Mouse (Mus musculus): Measurements from ENCODE around the gene Trappc6a.

Trappc6a gene

DNA sequence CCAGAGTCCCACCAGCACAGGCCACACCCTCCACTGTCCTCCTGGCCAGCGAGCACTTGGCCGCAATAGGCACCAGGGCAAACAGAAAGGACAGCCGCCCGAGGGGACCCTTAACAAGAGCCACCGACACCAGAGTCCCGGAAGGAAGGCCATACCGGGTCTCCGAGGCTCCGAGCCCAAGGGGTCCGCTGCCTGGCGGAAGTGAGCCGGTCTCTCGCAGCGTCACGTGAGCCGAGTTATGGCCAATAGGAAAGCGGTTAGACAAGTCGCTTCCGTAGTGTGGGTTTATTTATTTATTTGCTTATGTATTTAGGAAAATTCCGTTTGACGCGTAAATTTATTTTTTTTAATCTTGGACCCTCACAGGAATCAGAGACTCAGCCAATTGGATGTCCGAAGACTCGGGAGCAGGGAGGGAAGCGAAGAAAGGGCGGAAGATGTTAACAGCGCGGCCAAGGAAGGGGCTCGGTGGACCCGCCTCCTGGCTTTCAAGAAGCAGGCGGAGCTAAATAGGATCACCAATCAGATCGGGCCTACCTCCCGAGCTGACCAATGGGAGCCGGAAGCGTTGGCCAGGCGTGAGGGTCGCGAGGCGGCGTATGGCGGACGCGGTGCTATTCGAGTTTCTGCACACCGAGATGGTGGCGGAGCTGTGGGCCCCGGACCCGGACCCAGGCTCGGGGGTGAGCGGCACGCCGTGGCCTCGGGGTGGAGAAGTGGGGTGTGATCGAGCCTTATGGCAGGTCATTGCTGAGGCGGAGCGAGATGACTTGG, at the start of gene Trappc6a, which contains the start of gene Bloc1s3:
Trappc6a (plus strand) TSS at position 246 of the 774 bp plus-strand sequence.
Bloc1s3 (minus strand) TSS at position 218 of the 774 bp plus-strand sequence.
- in situ Hi-C loops (cut with MboI), result no loop called here

DNA sequence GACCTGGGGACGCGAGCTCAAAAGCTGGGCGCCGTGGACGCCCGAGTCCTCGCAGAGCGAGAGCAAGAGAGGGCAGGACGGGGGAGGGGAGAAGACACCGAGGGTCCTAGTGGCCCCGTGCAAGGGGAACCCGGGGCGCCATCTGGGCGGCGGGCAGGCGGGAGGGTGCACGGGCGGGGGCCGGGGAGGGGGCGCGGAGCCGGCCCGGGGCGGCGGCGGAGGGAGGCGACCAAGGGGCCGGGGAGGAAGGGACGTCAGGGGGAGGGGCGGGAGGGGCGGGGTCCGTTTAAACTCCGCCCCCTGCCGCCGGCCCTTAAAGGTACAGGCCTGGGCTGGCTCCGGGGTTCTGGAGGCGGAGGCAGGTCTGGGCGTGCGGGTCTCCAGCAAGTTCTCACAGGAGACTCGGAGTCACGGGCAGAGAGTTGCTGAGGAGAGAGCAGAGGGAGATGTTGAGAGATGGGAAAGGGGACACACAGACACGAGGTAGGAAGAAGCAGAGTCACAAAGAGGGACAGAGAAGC, 49.5 kb upstream of the Trappc6a start, which contains the start of gene Mark4:
Mark4 (minus strand) TSS at position 231 of the 521 bp plus-strand sequence.
- in situ Hi-C loops (cut with MboI), result no loop called here

DNA sequence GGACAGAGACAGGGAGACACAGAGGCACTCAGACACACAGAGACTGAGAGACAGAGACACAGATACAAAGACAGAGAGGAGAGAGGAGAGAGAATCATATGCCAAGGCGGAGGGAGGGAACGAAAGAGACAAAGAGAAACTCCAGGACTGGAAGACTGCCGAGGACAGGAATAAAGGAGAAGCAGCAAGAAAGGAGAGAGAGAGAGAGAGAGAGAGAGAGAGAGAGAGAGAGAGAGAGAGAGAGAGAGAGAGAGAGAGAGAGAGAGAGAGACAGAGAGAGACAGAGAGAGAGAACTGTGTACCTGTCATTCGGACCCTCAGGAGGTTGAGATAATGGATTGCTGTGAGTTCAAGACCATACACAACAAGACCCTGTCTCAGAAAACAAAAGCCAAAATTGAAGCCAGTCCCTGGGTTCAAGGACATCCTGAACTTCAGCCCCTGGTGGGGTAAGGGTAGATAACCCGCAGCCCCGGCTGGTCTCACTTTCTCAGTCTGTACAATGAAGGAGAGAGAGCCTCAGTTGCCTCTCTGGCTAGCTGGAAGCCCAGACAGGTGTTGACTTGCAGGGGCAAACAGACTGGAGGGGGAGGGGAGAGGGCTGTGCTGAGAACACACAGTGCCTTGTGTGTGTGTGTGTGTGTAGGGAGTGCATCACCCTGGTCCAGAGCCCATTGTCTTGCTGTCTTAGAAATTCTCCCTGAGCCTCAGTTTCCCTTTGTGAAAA, 48.9 kb upstream of the Trappc6a start:
- in situ Hi-C loops (cut with MboI), result no loop called here

DNA sequence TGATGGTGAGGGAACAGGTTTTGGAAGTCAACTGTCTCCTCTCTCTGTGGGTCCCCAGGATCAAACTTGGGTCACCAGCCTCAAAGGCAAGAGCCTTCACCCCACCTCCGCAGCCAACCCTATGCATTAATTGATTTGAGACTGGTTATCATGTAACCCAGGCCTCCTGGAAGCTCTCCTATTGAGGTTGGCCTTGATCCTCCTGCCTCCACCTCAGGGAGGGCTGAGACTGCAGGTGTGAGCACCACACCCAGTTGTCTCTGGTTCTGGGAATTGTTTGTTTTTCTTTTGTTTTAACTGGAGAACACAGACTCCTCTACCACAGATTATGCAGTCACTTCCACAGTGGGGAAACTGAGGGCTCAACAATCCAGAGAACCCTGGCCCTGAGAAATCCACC, 47.7 kb upstream of the Trappc6a start:
- in situ Hi-C loops (cut with MboI), result no loop called here

DNA sequence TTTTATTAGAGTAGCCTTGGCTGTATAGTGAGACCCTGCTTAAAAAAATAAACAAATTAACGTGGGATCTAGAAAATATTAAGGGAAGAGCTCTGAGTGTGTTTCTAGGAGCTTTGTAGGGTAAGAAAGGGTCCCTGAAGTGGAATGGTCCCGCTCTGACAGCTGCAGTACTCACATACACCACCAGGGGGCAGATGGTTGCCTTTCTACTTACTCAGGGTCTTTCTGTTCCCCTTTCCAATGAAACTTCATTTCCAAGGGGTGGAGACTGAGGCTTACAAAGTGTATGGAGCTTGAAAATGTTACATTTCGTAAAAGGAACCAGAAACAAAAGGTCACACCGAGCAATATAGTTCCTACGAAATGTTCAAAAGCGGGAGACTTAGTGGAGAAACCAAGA, 46.7 kb upstream of the Trappc6a start:
- in situ Hi-C loops (cut with MboI), result no loop called here

DNA sequence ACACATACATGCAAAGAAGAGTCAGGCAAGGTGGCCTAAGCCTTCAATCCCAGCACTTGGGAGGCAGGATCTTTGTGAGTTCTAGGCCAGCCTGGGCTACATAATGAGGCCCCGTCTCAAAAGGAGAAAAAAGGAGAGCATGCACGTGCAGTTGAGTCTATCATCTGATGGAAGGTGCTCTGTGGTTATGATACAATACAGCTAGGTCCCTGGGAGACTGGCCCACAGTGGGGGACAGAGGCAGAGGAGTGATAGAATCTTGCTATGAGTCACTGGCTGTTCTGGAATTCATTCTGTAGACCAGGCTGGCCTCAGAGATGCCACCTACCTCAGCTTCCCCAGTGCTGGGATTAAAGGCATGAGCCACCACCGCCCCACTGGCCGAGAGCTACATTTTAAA, 45.8 kb upstream of the Trappc6a start:
- in situ Hi-C loops (cut with MboI), result no loop called here

DNA sequence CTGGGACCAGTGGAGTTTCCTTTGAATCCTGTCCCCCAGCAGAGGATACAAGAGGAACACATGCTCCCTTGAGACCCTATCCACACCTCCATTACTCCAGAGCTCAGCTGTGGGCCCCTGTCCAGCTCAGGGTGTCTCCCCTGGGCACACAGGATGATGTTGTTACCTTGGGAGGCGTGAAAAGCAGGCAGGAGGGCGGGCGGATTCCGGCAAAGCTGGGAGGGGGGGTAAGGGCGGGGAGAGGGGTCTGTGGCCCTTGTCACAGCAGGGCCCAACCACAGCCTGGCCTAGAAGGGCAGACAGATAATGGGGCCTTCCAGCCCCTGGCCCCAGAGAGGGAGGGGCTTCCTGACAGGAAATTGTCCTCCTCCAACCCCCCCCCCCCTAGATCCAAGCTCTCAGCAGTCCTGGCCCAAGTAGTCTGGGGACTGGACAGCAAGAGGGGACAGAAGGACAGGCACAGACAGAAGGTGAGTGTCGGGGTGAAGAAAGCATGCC, 45.3 kb upstream of the Trappc6a start, which contains the start of gene Exoc3l2:
Exoc3l2 (plus strand) TSS at position 448 of the 498 bp plus-strand sequence.
- in situ Hi-C loops (cut with MboI), result no loop called here

DNA sequence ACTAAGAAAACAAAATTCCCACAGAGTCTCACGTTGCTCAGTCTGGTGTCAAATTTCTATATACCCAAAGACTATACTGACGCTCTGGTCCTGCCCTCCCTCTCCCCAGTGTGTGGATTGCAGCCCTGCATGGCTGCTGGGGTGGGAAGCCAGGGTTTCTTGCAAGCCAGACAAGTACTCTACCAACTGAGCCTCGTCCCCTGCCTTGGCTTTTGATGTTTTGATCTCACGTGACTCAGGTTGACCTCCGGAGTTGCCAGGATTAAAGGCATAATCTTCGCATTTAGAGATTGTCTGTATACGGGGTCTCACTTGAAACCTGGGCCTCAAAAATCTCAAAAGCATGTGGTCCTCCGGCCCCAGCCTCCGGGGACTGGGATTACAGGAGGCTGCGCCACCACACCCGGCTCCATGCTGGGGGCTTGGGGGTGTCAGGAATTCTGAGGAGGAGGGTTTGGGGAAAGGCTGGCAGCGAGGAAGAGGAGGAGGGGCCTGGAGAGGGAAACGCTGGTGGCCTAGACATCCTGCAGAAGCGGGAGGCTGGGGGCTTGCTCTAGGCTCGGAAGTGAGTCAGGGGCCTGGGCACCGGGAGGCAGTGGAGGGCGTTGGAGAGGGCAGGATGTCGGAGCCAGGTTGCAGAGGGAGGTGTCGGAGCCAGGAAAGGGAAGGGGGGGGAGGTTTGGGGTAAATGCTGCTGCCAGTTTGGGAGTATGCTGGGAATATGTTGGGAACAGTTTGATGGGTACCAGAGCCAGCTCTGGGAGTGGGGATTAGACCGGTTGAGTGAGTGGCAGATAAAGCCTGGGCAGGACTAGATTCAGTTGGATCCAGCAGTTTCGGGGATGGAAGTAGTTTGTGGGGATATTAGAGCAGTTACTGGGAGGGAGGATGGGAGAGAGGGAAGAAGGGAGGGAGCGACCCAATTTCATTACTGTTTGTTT, 43.6 kb upstream of the Trappc6a start:
- in situ Hi-C loops (cut with MboI), result no loop called here

DNA sequence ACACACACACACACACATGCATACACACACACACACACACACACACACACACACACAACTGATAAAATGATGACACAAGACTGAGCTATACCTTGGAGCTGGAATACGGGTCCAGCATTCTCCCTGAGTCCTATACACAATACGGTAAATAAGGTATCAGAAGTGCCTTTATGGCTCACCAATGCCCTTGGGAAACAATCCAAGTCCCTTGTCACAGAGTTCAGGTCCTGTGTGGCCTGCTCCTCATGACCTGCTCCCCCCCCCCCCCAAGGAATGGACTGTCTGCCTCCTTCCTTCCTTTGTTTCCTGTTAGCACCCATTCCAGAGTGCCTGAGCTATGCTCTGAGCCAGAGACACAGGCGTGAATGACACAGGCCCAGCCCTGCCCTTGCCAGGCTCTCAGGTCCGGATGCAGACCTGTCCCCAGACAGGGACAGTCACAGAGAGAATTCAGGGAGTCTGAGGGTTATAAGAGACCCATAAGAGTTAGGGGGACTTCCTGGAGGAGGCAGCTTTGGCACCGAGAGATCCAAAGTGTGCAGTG, 41.5 kb upstream of the Trappc6a start:
- in situ Hi-C loops (cut with MboI), result no loop called here

DNA sequence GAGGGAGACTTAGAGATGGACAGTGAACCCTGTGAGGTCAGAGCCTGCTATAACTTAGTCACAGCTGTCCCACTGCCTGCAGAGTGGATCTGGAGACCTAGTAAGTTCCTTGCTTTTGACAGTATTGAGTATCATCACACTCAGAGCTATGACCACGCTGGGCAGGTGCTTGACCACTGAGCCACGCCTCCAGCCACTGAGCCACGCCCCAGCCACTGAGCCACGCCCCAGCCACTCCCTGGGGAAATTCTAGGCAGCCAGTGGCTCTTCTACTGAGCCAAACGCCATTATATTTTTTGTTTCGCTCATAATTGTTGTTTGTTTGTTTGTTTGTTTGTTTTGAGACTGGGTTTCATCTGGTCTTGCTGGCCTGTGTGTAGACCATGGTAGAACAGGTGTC, 40.6 kb upstream of the Trappc6a start:
- in situ Hi-C loops (cut with MboI), result no loop called here

DNA sequence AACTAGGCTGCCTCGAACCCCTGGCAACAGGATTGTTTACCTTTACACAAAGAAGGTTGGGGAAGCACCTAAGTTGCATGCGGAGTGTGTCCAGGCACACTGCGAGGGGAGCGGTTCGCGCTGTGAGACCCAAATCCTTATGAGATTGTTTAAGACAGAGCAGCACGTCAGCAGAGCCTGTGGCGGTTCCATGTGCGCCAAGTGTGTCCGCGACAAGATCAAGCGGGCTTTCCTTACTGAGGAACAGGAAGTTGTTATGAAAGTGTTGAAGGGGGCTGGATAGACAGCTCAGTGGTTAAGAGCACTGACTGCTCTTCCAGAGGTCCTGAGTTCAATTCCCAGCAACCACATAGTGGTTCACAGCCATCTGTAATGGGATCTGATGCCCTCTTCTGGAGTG, 39.9 kb upstream of the Trappc6a start:
- in situ Hi-C loops (cut with MboI), result no loop called here

DNA sequence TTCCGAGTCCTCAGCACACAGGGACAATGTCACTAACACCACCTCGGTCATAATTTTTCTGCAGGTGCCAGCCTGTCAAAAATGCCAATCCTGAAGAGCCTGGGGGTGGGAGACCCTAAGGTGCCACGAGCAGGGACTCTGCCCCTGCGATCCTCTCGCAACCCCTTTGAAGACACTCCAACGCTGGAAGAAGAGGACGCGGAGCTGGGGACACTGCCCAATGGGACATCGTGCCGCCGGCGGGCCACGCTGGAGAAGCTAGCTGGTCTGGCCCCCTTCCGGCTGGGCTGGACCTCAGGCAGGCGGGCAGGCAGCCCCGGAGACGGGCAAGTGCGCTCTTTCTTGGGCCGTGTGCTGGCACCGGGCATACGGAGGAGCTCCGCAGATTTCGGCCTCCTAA, 38.8 kb upstream of the Trappc6a start:
- in situ Hi-C loops (cut with MboI), result no loop called here

DNA sequence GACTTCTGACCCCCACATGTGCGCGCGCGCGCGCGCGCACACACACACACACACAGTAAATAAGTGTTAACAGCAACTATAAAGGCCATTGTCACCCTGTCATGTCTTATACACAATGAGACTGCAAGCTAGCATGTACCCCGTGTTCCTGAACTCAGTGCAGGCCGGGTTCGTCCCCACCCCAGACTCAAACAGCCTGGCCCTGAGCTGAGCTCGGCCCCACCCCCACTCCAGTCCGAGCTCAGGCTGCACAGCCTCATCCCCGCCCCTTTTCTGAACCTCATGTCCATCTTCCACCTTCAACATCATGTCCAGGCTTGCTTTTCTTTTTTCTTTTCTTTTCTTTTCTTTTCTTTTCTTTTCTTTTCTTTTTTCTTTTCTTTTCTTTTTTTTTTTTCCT, 37.9 kb upstream of the Trappc6a start:
- in situ Hi-C loops (cut with MboI), result no loop called here

DNA sequence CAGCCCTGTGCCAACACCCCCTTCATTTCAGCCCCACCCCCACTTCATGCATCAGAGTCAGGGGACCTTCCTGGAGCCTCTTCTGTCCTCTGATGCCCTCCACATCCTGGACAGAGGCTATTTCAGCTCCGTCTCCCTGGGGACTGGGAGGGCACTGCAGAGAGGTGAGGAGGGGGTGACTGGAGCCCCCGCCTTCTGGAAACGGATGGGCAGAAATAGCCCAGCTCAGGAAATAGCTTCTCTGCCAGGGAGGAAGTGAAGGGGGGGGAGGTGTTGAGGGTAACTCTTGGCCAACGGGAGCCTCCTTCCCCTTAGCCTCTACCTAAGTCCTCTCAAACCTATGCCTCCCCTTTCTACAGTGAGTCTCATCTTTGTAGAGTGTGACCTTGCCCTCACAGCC, 35.8 kb upstream of the Trappc6a start:
- in situ Hi-C loops (cut with MboI), result no loop called here

DNA sequence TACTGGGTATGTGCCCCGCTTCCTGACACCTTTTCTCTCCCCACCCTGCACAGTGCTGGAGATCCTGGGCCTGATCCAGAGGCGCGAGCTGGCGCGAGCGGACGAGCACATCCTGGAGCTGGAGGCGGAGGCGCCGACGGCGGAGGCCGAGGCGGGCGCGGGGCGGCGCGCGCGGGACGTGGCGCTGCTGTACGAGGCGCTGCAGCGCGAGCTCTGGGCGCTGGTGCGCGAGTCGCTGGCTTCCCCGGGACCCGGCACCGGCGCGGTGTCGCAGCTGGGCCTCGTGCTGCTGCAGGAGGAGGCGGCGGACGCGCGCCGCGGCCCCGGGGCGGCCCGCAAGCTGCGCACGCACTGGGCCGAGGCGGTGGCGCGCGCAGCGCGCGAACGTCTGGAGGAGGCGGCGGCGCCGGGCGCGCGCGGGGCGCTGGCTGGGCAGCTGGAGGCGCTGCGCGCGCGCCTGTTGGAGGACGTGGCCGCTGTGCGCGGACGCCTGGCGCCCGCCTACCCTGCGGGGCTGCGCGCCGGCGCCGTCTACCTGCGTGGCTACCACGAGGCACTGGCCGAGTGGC, 34.2 kb upstream of the Trappc6a start:
- in situ Hi-C loops (cut with MboI), result no loop called here

DNA sequence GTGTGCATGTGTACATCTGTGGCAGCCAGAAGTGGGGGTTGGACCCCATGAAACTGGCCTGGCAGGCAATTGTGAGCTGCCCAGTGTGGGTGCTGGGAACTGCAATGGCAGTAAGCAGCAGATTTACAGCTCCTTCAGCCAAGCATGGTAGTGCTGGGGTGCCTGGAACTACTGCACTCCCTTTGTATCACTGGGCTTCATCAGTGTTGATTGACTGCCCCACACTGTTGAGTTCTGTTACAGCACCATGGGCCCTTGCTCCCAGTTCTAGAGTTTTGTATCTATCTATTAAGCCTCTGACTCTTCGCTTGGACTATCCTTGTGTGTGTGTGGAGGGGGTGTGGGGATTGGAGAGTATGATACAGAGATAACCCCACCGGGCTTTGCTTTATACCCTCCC, 31.1 kb upstream of the Trappc6a start:
- in situ Hi-C loops (cut with MboI), result no loop called here

DNA sequence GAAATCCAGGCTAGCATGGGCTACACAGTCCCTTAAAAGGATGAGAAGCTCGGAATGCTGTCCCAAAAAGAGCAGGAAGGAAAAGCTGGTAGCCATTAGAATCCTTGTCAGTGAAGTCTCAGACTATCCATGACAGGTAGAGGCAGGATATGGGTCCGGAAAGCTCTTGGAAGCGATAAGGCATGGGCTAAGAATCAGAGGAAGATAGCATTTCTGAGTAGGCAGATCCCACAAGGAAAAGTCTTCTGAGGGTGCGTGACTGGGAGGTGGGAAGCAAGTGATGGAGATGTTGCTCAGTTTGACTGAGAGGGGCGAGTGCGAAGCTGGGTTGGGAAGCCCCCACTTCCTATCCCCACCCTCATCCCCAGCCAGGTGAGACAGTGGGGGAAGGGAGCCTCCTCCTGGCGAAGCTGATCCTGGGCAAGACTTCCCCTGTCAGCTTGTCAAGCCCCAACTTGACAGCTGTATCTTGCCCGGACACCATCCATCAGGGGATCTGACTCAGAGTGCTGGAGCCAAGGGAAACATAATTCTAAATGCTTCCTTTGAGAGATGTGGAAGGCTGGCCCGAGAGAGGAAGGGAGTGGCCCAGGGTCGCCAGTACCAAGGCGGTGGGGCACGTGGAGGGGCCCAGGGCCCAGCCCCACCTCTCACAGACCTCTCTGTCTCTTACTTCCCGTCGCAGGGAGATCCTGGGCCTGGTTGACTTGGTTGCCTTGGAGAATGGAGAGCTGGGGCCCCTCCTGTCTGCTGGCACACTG, 30.4 kb upstream of the Trappc6a start:
- in situ Hi-C loops (cut with MboI), result no loop called here

DNA sequence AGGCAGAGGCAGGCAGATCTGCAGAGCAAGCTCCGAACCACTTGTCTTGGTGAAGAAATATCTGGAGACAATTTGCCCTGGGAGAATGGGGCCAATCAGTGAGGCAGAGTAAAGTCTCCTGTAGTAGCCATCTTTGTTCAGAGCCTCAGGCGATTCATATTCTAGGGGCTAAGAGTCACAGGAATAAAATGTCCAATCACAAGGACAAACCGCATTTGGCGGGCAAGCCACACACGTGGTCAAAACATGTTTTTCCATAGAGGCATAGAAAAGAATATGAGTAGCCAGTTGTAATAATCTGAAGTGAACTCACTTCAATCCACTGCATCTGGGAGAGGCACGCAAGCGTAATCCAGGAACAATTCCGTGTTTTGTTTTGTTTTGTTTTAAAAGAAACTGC, 24.9 kb upstream of the Trappc6a start:
- in situ Hi-C loops (cut with MboI), result no loop called here

DNA sequence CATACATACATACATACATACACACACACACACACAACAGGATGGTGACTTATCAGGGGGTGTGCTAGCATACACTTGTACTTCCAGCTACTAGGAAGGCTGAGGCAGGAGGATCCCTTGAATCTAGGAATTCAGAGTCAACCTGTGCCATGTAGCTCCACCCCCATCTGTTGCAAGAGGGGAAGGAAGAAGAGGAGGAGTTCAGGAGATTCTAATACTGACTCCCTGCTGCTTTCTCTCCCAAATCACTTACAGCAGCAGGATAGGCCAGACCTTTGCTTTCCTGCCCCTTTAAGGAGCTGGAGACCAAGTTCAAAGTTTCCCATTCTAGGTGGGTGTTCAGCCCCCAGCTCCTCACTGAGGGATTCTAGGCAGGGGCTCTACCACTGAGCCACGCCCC, 22.7 kb upstream of the Trappc6a start:
- in situ Hi-C loops (cut with MboI), result no loop called here

DNA sequence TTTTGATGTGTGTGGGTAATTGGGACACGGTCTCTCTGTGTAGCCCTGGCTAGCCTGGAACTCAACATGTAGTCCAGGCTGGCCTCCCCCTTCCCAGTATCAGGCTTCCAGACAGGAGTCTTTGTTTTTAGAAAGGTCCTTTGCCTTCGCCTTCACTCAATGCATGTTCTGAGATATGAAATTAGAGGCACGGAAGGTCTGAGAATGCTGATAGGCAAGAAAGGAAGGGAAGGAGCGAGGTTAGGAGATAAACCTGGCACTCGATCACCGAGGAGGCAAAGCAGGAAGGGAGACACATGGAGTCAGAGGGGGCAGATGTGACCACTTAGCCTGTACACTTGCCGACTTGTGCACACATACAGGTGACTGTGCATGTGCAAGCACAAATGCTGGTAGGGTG, 21.6 kb upstream of the Trappc6a start:
- in situ Hi-C loops (cut with MboI), result no loop called here

Data from mature B cell (primary cell).